Mouse (Mus musculus) left cerebral cortex, adult 2 months (tissue): ENCODE measurements around the gene Kdm6b. TPM values are rescaled to one million over a fixed set of nuclear protein-coding genes. Genes with fewer than 3 reads are reported as not detected.
A peak's percentile ranks its signal among the peaks of the same experiment; 100 is the strongest.

Experiments used
- DNase-seq, 2 experiments: peaks; one replicate each; pipeline ENCODE4 v3.0.0; 2021 to 2022; ENCODE audit warnings: low spot score in 2 of 2, mixed read lengths in 1 of 2; ENCODE audit errors: extremely low spot score in 1 of 2
- H3K27ac ChIP-seq: fragments of 200-600 bp; 2 replicates; pipeline ENCODE4 v1.8.1; 2022
- H3K4me3 ChIP-seq: fragments of 200-600 bp; 2 replicates; pipeline ENCODE4 v1.8.1; 2022
- CTCF ChIP-seq: fragments of 200-600 bp; IDR thresholded peaks from 2 replicates; pipeline ENCODE4 v1.8.1; 2022; ENCODE audit warnings: antibody characterized with exemption, mild to moderate bottlenecking, moderate library complexity
- intact Hi-C: fragments of 180-260 bp; cut with DNase I; formaldehyde crosslinking; loops from one replicate; pipeline ENCODE4 v1.15.1; 2025
- total RNA-seq, 2 experiments: library from RNA; stranded (reverse); gene quantifications; 2 replicates each; pipeline ENCODE4 v1.2.3; 2021

The Kdm6b gene
- total RNA-seq, 2 experiments from 2014 or later, result 31.1 to 45.3 TPM

- Histone ChIP-seq H3K4me3 (peak overlapping the region; percentile 57), H3K27ac (peak overlapping the region; percentile 99)
- peak; percentile 82 to 89 for DNase-seq
- no peak; the same call in 1 of the 2 replicates for TF ChIP-seq CTCF
- intact Hi-C loops, result loop anchor here (1.0 to 10.0 kb wide), 3 partner anchors 8 to 246 kb away; partner anchors contain the start of genes Cd68, Mpdu1, Trp53 and Wrap53
Observed at GRCm38 (mm10) chr11:69418481-69419442, 5.3 kb upstream of the Kdm6b start.

GRCm38 (mm10) chr11:69417449-69418384, 4.2 kb upstream of the Kdm6b start:
- TF ChIP-seq CTCF, result no peak
- Histone ChIP-seq H3K4me3 (peak overlapping the region; percentile 57), H3K27ac (peak overlapping the region; percentile 99)
- DNase-seq, result peak; percentile 85 to 87
- intact Hi-C loops, result loop anchor here (1.0 to 10.0 kb wide), 4 partner anchors 7 to 247 kb away; partner anchors contain the start of genes Cd68, Mpdu1, Trp53 and Wrap53

- Histone ChIP-seq H3K27ac (peak overlapping the region; percentile 99), H3K4me3 (peak overlapping the region; percentile 57)
- no peak for TF ChIP-seq CTCF
- DNase-seq, result no peak
- intact Hi-C loops, result loop anchor here (2.0 to 10.0 kb wide), 3 partner anchors 52 to 248 kb away; partner anchors contain the start of genes Cd68, Mpdu1, Trp53 and Wrap53
Observed at GRCm38 (mm10) chr11:69416921-69417448, 3.5 kb upstream of the Kdm6b start.

- no peak for DNase-seq
- H3K27ac ChIP-seq, result peak overlapping the region; percentile 36
- no peak for TF ChIP-seq CTCF
- peak overlapping the region; percentile 57 for H3K4me3 ChIP-seq
- intact Hi-C loops, result loop anchor here (2.0 to 10.0 kb wide), 3 partner anchors 52 to 248 kb away; partner anchors contain the start of genes Cd68, Mpdu1, Trp53 and Wrap53
Observed at GRCm38 (mm10) chr11:69416509-69416908, 3.0 kb upstream of the Kdm6b start.

- intact Hi-C loops, result loop anchor here (2.0 to 10.0 kb wide), 3 partner anchors 51 to 249 kb away; partner anchors contain the start of genes Cd68, Mpdu1, Trp53 and Wrap53
- no peak for DNase-seq
- Histone ChIP-seq H3K4me3 (peak overlapping the region; percentile 51), H3K27ac (peak overlapping the region; percentile 87)
- TF ChIP-seq CTCF, result no peak
Observed at GRCm38 (mm10) chr11:69415668-69416451, 2.4 kb upstream of the Kdm6b start.

- peak in 1 of 2 experiments; percentile 47 for DNase-seq
- peak overlapping the region; percentile 87 for H3K27ac ChIP-seq
- TF ChIP-seq CTCF, result no peak; the same call in 1 of the 2 replicates
- H3K4me3 ChIP-seq, result peak overlapping the region; percentile 51
- intact Hi-C loops, result loop anchor here (5.0 to 10.0 kb wide), 2 partner anchors 167 to 250 kb away; partner anchors contain the start of genes Cd68, Mpdu1, Trp53 and Wrap53
Observed at GRCm38 (mm10) chr11:69415327-69415667, 1.8 kb upstream of the Kdm6b start.

- intact Hi-C loops, result loop anchor here (5.0 to 10.0 kb wide), 3 partner anchors 168 to 317 kb away; partner anchors contain the start of genes Cd68, Mpdu1, Per1 and Trp53
Observed at GRCm38 (mm10) chr11:69414421-69415326, 1.2 kb upstream of the Kdm6b start.

GRCm38 (mm10) chr11:69412548-69412947, 927 bp downstream of the Kdm6b start:
- no peak for DNase-seq

More at GRCm38 (mm10) chr11:69414421-69415326, 1.2 kb upstream of the Kdm6b start:
- H3K27ac ChIP-seq, result peak overlapping the region; percentile 87
- H3K4me3 ChIP-seq, result peak overlapping the region; percentile 51
- no peak for DNase-seq
- TF ChIP-seq CTCF, result no peak

More at GRCm38 (mm10) chr11:69412548-69412947, 927 bp downstream of the Kdm6b start:
- no peak for TF ChIP-seq CTCF
- H3K27ac ChIP-seq, result peak overlapping the region; percentile 50; the same call in 1 of the 2 replicates
- H3K4me3 ChIP-seq, result peak overlapping the region; percentile 88
- intact Hi-C loops, result loop anchor here (5.0 to 10.0 kb wide), 2 partner anchors 252 to 315 kb away; partner anchors contain the start of genes Cd68, Mpdu1 and Per1
